Mouse (Mus musculus) cerebellum, adult 2 months (tissue): ENCODE results near the gene Hist1h4i. TPM values are rescaled to one million over a fixed set of nuclear protein-coding genes. Genes with fewer than 3 reads are reported as not detected.

ENCODE experiments used
- DNase-seq, 2 experiments: peaks; one replicate each; pipeline ENCODE4 v3.0.0; 2021
- H3K27ac ChIP-seq: fragments of 200-500 bp; 2 replicates; pipeline ENCODE4 v1.5.1; 2012; ENCODE audit warnings: low read length, control low read depth, inconsistent platforms; ENCODE audit not compliant: insufficient read depth
- H3K27me3 ChIP-seq: fragments of 200-500 bp; 2 replicates; pipeline ENCODE4 v1.6.1; 2012; ENCODE audit warnings: inconsistent platforms, mild to moderate bottlenecking, low read length, moderate library complexity; ENCODE audit not compliant: control insufficient read depth, insufficient read depth
- H3K4me1 ChIP-seq: fragments of 200-500 bp; 2 replicates; pipeline ENCODE4 v1.6.1; 2011; ENCODE audit warnings: low read length; ENCODE audit not compliant: control insufficient read depth, insufficient read depth
- H3K4me3 ChIP-seq: fragments of 200-500 bp; replicated peaks from 2 replicates; pipeline ENCODE3; 2011; ENCODE audit warnings: mild to moderate bottlenecking, low read depth, low read length, control low read depth; ENCODE audit not compliant: insufficient read depth
- CTCF ChIP-seq: fragments of 200-500 bp; IDR thresholded peaks from 2 replicates; pipeline ENCODE4 v1.5.1; 2011; ENCODE audit warnings: low read depth, mild to moderate bottlenecking, control low read depth, low read length, moderate library complexity, borderline replicate concordance; ENCODE audit not compliant: insufficient read depth
- POLR2A ChIP-seq: fragments of 200-500 bp; IDR thresholded peaks from 2 replicates; pipeline ENCODE4 v1.6.1; 2011; ENCODE audit warnings: low read length, control low read depth, borderline replicate concordance; ENCODE audit not compliant: insufficient read depth
- WGBS: fragments of 180-500 bp; shearing (Covaris S2); methylation state at CpG from one replicate; pipeline ENCODE4 v1.1.7; 2018; 5-methylcytosine and 5-hydroxymethylcytosine counted together
- polyA plus RNA-seq: library from polyadenylated mRNA; depleted of rRNA; stranded (reverse); fragments of >200 nt; gene quantifications from 2 replicates; pipeline ENCODE4 v1.2.3, GENCODE M21; 2012

The Hist1h4i gene
- polyA plus RNA-seq, 1 experiment = 8.8 TPM

GRCm38 (mm10) chr13:22034443-22035266 lies 6.5 kb downstream of the Hist1h4i start:
- Histone ChIP-seq H3K4me1 (no peaks in the 10 kb centered on the region), H3K27ac (no peak overlapping the region), H3K4me3 (no peak overlapping the region), H3K27me3 (no peaks in the 10 kb centered on the region)
- no peak for DNase-seq
- under 1% methylated on average over 14 of the region's 14 CpGs for WGBS
- TF ChIP-seq CTCF = no peak
- TF ChIP-seq POLR2A = no peak

- 49% methylated on average over 5 of the region's 5 CpGs for WGBS
- Histone ChIP-seq H3K4me1 (no peaks in the 10 kb centered on the region), H3K4me3 (no peak overlapping the region), H3K27ac (no peak overlapping the region), H3K27me3 (no peaks in the 10 kb centered on the region)
- TF ChIP-seq CTCF = no peak
- TF ChIP-seq POLR2A = no peak
- DNase-seq = no peak
Observed at GRCm38 (mm10) chr13:22033741-22034442, 7.3 kb downstream of the Hist1h4i start.

DNA sequence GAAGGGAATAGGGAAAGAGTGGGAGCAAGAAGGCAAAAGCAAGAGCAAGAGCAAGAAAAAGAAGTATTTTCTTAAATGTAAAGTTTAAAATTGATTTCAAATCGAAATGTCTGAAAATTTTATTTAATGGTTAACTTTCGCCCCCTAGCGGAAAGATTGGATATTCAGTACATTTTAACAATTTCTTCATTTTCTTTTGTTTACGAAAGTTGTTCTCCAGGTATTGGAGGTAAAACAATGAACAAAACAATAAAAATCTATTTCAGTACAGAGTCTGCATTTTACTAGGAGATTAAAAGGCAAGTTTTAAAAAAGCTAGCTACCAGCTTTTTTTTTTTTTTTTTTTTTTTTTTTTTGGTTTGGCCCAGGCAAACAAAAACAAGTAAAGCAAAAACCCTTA lies 10.7 kb downstream of the Hist1h4i start:
- Histone ChIP-seq H3K27ac (no peak overlapping the region), H3K27me3 (no peaks in the 10 kb centered on the region), H3K4me3 (no peak overlapping the region), H3K4me1 (no peaks in the 10 kb centered on the region)
- TF ChIP-seq POLR2A = no peak
- peak; percentile 24; the same call in 1 of the 2 replicates for TF ChIP-seq CTCF
- 4% methylated on average over 4 of the region's 4 CpGs for WGBS
- DNase-seq = no peak

DNA sequence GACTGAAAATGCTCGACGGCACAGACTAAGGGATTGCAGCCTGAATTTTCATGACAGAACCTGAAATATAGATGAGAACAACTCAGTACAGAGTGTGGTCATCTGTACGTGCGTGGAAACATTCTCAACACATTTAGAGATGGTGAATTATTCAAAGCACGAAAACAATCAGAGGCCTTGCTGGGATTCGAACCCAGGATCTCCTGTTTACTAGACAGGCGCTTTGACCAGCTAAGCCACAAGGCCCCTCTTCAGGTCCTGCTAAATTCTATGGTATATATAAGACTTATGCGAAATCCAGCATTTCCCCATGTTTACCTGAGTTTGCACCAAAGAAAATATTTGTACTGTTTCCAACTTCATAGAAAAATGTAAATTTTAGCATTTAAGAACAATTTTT lies 11.2 kb downstream of the Hist1h4i start:
- no peak for DNase-seq
- no peak for TF ChIP-seq CTCF
- no peak for TF ChIP-seq POLR2A
- Histone ChIP-seq H3K27me3 (no peaks in the 10 kb centered on the region), H3K4me1 (no peaks in the 10 kb centered on the region), H3K4me3 (no peak overlapping the region), H3K27ac (no peak overlapping the region)
- WGBS = 55% methylated on average over 8 of the region's 8 CpGs

- WGBS = 2% methylated on average over 40 of the region's 40 CpGs
- Histone ChIP-seq H3K27me3 (no peaks in the 10 kb centered on the region), H3K4me3 (peak overlapping the region; percentile 68), H3K4me1 (no peaks in the 10 kb centered on the region), H3K27ac (no peak overlapping the region)
- DNase-seq = peak; percentile 92 to 97
- TF ChIP-seq POLR2A (no peak), CTCF (peak; percentile 95)
Observed at GRCm38 (mm10) chr13:22028673-22029460, 12.3 kb downstream of the Hist1h4i start.

DNA sequence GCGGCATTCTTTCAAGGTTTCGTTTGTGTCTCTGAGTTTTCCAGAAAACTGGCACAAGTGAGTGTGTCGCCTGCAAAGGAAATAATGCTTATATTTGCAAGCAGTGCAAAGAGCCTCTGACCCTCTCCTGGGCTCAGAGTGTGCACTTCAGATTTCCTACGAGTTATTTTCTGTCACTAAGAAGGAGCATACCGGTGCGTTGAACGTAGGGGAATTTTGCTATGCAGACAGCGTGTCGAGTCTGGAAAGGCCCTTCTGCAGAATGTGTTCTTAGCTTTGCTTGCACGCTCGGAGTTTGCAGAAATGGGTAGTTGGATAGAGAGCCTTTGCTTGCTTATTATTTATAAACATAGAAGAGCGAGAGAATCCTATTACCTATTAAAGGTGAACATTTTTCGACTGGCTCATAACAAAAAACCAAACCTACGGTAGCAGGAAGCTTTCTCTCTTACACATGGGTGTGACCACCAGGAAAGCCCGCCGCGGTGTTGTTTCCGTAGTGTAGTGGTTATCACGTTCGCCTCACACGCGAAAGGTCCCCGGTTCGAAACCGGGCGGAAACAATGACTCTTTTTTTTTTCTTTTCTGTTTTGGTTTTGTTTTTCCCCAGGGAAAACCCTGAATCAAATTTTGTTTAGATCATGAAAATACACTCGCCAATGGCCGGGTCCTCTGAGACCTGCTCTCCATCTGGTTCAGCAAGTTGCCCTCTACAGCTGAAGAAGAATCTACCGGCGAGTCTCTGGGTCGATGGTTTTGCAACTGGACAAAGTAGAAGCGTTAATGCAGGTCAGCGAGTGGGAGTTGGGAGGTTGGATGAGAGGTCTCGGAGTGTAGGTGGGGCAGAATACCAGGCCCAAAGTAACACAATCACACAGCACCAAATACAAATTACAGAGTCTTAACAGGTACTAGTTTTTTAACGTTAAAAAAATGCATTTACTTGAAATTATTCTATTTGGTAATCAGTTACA lies 14.8 kb downstream of the Hist1h4i start:
- DNase-seq = peak; percentile 65 to 78
- 5% methylated on average over 35 of the region's 35 CpGs for WGBS
- Histone ChIP-seq H3K27me3 (no peaks in the 10 kb centered on the region; the same call in 1 of the 2 replicates), H3K4me1 (no peaks in the 10 kb centered on the region), H3K4me3 (peak overlapping the region; percentile 57), H3K27ac (no peak overlapping the region)
- TF ChIP-seq POLR2A = no peak
- no peak for TF ChIP-seq CTCF

DNA sequence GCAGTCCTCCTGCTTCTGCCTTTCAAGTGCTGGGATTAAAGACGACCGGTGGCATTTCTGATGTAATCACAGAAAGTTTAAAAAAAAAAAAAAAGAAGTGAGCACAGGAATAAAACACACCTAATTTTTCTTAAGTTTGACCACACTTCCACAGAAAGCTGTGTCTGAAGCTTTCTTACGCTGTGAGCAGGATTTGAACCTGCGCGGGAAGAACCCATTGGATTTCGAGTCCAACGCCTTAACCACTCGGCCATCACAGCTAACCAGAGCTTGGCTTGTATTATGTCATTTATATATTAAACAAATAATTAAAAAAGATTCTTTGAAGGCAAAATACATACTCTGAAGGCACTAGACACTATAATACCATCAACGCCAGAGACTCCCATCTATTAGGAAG lies 18.9 kb downstream of the Hist1h4i start:
- Histone ChIP-seq H3K4me1 (no peaks in the 10 kb centered on the region), H3K27ac (no peak overlapping the region), H3K4me3 (no peak overlapping the region), H3K27me3 (peaks cover 3% of the 10 kb centered on the region; the same call in 1 of the 2 replicates)
- WGBS = 4% methylated on average over 9 of the region's 9 CpGs
- DNase-seq = peak; percentile 71 to 78
- TF ChIP-seq CTCF (no peak), POLR2A (no peak)
